Comparison of ENCODE assay signal across 11 mouse cellular contexts in genomic region chr4:134601981-134602380, GRCm38 (mm10). TPM values are rescaled to one million over a fixed set of nuclear protein-coding genes. Genes with fewer than 3 reads are reported as not detected.
DNase-seq lines count a peak whose midpoint lies in the region; ATAC-seq lines count a peak whose summit lies in the region.
"Had no signal": no experiment of that assay in that cellular context is flagged by ENCODE, and none has a peak within 500 bp of the region (broad histone marks: within the 10 kb centered on the region; RNA-seq: fewer than 3 reads in every experiment).

No protein-coding gene starts in this region.

- H3K4me1 ChIP-seq in heart, embryonic 12.5 days (replicated peaks): peaks cover 64% of the 10 kb centered on the region
- H3K4me1 ChIP-seq in midbrain, embryonic 10.5 days: peaks cover 40% of the 10 kb centered on the region
- H3K4me1 ChIP-seq in midbrain, embryonic 13.5 days (replicated peaks): peaks cover 44% of the 10 kb centered on the region
- peaks cover 19% of the 10 kb centered on the region for H3K4me1 ChIP-seq in forebrain, embryonic 15.5 days

- 0 out of 2 replicates have a peak overlapping the region, but pooled peaks have one; percentile 36 for H3K9ac ChIP-seq in heart, embryonic 12.5 days
- H3K9ac ChIP-seq in midbrain, embryonic 13.5 days (replicated peaks): no peak overlapping the region
- H3K9ac ChIP-seq in forebrain, embryonic 15.5 days (replicated peaks): no peak overlapping the region
- H3K9ac ChIP-seq: lung, embryonic 15.5 days had no signal

- WGBS in heart, embryonic 12.5 days: 28% methylated on average over 7 of the region's 7 CpGs
- 65% methylated on average over 7 of the region's 7 CpGs for WGBS in midbrain, embryonic 10.5 days
- WGBS in midbrain, embryonic 13.5 days: 73% methylated on average over 7 of the region's 7 CpGs
- 81% methylated on average over 7 of the region's 7 CpGs for WGBS in forebrain, embryonic 15.5 days

- no peaks in the 10 kb centered on the region for H3K27me3 ChIP-seq in heart, embryonic 12.5 days (replicated peaks)
- H3K27me3 ChIP-seq in midbrain, embryonic 10.5 days (ENCODE audit: low read depth, poor library complexity, severe bottlenecking): no peaks in the 10 kb centered on the region
- H3K27me3 ChIP-seq in midbrain, embryonic 13.5 days: no peaks in the 10 kb centered on the region
- H3K27me3 ChIP-seq in forebrain, embryonic 15.5 days: no peaks in the 10 kb centered on the region
- H3K27me3 ChIP-seq: lung, embryonic 15.5 days had no signal

- no peaks in the 10 kb centered on the region for H3K36me3 ChIP-seq in heart, embryonic 12.5 days
- no peaks in the 10 kb centered on the region for H3K36me3 ChIP-seq in midbrain, embryonic 10.5 days
- H3K36me3 ChIP-seq in midbrain, embryonic 13.5 days: no peaks in the 10 kb centered on the region
- no peaks in the 10 kb centered on the region for H3K36me3 ChIP-seq in forebrain, embryonic 15.5 days
- H3K36me3 ChIP-seq: lung, embryonic 15.5 days had no signal

- no peak for DNase-seq in heart, postnatal 25 days (ENCODE audit: low spot score)
- no peak for DNase-seq in midbrain, embryonic 10.5 days (ENCODE audit: low spot score)
- no peak for DNase-seq in spleen, adult 18-20 months
- DNase-seq: cerebellum, postnatal 14 days; right cerebral cortex, adult 18-20 months had no signal

- no peak overlapping the region for H3K27ac ChIP-seq in heart, embryonic 12.5 days (ENCODE audit: poor library complexity, severe bottlenecking)
- 0 out of 2 replicates have a peak overlapping the region, but pooled peaks have one; percentile 17 for H3K27ac ChIP-seq in midbrain, embryonic 10.5 days (replicated peaks)
- no peak overlapping the region for H3K27ac ChIP-seq in midbrain, embryonic 13.5 days
- no peak overlapping the region for H3K27ac ChIP-seq in forebrain, embryonic 15.5 days (replicated peaks)
- H3K27ac ChIP-seq: lung, embryonic 15.5 days had no signal

- H3K9me3 ChIP-seq in heart, embryonic 12.5 days (replicated peaks): no peaks in the 10 kb centered on the region
- H3K9me3 ChIP-seq in midbrain, embryonic 10.5 days (replicated peaks): no peaks in the 10 kb centered on the region
- no peaks in the 10 kb centered on the region for H3K9me3 ChIP-seq in midbrain, embryonic 13.5 days
- H3K9me3 ChIP-seq in forebrain, embryonic 15.5 days: no peaks in the 10 kb centered on the region
- H3K9me3 ChIP-seq: lung, embryonic 15.5 days had no signal

- ATAC-seq in heart, embryonic 12.5 days (ENCODE audit: insufficient number of reproducible peaks, low FRiP score): 0 out of 2 replicates have a peak, but pooled peaks have one; percentile 41
- ATAC-seq in midbrain, embryonic 13.5 days: no peak
- peak; percentile 47 to 57 for ATAC-seq in hematopoietic stem cell, adult 5-6 weeks (replicated peaks in 1 of 2; ENCODE audit: insufficient read depth in 1 of 2, low FRiP score in 2 of 2, low TSS enrichment in 1 of 2, low read depth in 1 of 2, poor library complexity in 2 of 2, severe bottlenecking in 2 of 2)
- ATAC-seq in megakaryocyte-erythroid progenitor cell, adult 5-6 weeks (replicated peaks; ENCODE audit: low FRiP score, low TSS enrichment, poor library complexity, severe bottlenecking): peak; percentile 72
- ATAC-seq in forebrain, embryonic 15.5 days (replicated peaks): no peak

- no peak overlapping the region for H3K4me3 ChIP-seq in heart, embryonic 12.5 days
- no peak overlapping the region for H3K4me3 ChIP-seq in midbrain, embryonic 10.5 days
- no peak overlapping the region for H3K4me3 ChIP-seq in midbrain, embryonic 13.5 days (replicated peaks)
- no peak overlapping the region for H3K4me3 ChIP-seq in forebrain, embryonic 15.5 days
- H3K4me3 ChIP-seq: lung, embryonic 15.5 days had no signal

- intact Hi-C loops in heart, postnatal 25 days (cut with DNase I): no loop called here

- no peak overlapping the region for H3K4me2 ChIP-seq in heart, embryonic 12.5 days
- no peak overlapping the region for H3K4me2 ChIP-seq in midbrain, embryonic 13.5 days (replicated peaks)
- H3K4me2 ChIP-seq in forebrain, embryonic 15.5 days (replicated peaks): no peak overlapping the region
- H3K4me2 ChIP-seq: lung, embryonic 15.5 days had no signal

RNA-seq across cellular contexts. Expression of gene Selenon, which starts 50.0 kb away (rescaled TPM):
- polyA plus RNA-seq in heart, embryonic 12.5 days (2016; fragmentation: Nextera tagmentation; extraction: Ambion mirVana): 31.7 and 31.9 TPM in 2 replicates
- 10 to 100 TPM; 21.0 to 22.2 TPM for total RNA-seq in heart, postnatal 25 days (2021)
- 8.4 and 8.6 TPM in 2 replicates for polyA plus RNA-seq in midbrain, embryonic 10.5 days (2016; fragmentation: Nextera tagmentation; extraction: Ambion mirVana)
- 11.1 and 11.5 TPM in 2 replicates for polyA plus RNA-seq in midbrain, embryonic 13.5 days (2015; fragmentation: Nextera tagmentation; extraction: Ambion mirVana)
- 8.2 and 9.2 TPM in 2 replicates for total RNA-seq in hematopoietic stem cell, adult 5-6 weeks (2017)
- 17.7 and 18.4 TPM in 2 replicates for total RNA-seq in megakaryocyte-erythroid progenitor cell, adult 5-6 weeks (2014; fragmentation: Nextera tagmentation)
- 1.6 and 3.6 TPM in 2 replicates for total RNA-seq in megakaryocyte-erythroid progenitor cell, adult 5-6 weeks (2017)
- 11.8 and 27.5 TPM in 2 replicates for polyA plus RNA-seq in forebrain, embryonic 15.5 days (2015; fragmentation: Nextera tagmentation; extraction: Ambion mirVana)

Comparison
In these comparisons a context has a peak if more than half of its experiments do, and no peak if none do; other contexts are left out.
1. ATAC-seq: peak in heart, embryonic 12.5 days (single experiment), hematopoietic stem cell, adult 5-6 weeks (2 of 2) and megakaryocyte-erythroid progenitor cell, adult 5-6 weeks (single experiment); none in midbrain, embryonic 13.5 days (single experiment) and forebrain, embryonic 15.5 days (single experiment).